Mouse (Mus musculus) gonadal fat pad, adult 2 months (tissue): ENCODE results near the gene Rab43. TPM values are rescaled to one million over a fixed set of nuclear protein-coding genes. Genes with fewer than 3 reads are reported as not detected.

Source experiments
- DNase-seq: peaks from one replicate; pipeline ENCODE4 v3.0.0-alpha.2; 2012; ENCODE audit warnings: low read depth
- polyA plus RNA-seq: library from polyadenylated mRNA; depleted of rRNA; stranded (reverse); fragments of >200 nt; gene quantifications from 2 replicates; pipeline ENCODE4 v1.2.3, GENCODE M21; 2012; rRNA removed

The Rab43 gene
- 46.8 and 50.8 TPM in 2 replicates for polyA plus RNA-seq

GRCm38 (mm10) chr6:87811675-87812338, at the start of gene Rab43:
TSS of gene Rab43 (minus strand) at chr6:87812164.
- no peak for DNase-seq

DNA sequence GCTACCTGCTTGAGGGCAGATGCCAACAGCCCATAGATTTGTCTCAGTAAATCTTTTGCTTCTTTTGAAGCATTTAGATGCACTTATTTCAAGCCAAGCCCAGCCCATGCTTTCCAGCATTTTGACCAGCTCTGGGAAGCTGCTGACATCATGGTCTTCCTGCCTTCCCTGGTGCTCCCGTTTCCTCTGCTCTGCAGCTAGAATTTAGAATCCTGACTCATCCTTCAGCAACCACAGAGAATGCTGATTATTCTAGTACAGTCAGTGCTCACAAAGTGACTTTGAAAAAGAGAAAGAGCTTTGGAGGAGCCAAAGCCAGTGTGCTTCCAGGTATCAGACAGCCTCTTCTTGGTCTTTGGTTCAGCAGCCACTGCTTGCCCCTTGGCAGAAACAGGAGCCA, 45.1 kb upstream of the Rab43 start:
- no peak for DNase-seq

DNA sequence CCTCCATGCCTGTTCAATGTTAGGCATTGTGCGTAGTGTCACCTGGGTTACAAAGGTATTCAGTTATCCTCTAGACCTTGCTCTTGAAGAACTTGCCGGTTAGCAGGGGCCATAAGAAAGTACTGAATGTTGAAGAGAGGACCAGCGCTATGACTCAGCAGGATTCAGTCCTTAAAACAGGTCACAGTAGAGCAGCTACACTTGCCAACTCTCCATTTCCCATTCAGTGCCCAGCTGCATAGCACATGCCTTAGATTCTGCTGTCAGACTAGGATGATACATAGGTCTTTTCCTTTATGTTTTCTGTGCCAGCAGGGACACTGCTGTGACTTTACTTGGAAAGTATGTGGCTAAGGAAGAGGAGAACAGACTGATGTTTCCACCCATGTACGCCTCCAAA, 41.5 kb upstream of the Rab43 start:
- DNase-seq, result no peak

DNA sequence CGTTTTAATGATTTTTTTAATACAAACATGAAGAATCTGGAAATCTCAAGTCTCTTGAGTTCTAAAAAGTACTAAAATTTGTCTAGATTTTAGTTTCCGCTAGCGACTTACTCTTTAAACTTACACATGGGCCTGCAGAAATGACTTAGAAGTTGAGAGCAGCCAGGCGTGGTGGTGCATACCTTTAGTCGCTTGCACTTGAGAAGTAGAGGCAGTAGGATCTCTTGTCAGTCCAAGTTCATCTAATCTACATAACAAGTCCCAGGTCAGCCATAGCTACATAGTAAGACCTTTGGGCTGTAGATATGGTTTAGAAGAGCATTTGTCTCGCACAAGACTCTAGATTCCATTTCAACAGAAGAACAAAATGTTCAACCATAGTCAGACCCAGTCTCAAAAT, 39.9 kb upstream of the Rab43 start:
- no peak for DNase-seq

GRCm38 (mm10) chr6:87850900-87851614, 39.1 kb upstream of the Rab43 start, which contains the start of gene Cnbp:
TSS of gene Cnbp (minus strand) at chr6:87851106.
- no peak for DNase-seq

GRCm38 (mm10) chr6:87850155-87850899, 38.4 kb upstream of the Rab43 start:
- no peak for DNase-seq

GRCm38 (mm10) chr6:87849780-87850154, 37.8 kb upstream of the Rab43 start:
- DNase-seq, result no peak

DNA sequence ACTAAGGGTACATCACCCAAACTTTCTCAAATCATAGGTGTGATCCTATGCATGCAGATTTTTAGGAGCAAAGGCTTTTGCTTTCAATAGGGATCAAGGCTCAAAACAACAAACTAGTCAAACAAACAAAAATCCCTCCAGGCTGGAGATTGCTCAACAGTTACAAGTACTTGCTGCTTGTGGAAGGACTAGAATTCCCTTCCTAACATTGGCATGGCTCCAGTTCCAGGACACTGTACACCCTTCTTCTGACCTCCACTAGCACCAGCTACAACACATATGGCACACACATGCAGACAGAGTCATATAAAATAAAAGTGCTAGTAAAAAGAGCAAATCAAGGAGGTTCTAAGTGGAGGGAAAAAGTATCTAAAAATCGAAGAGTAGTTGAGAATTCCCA, 34.8 kb upstream of the Rab43 start:
- no peak for DNase-seq

- DNase-seq, result no peak
Observed at GRCm38 (mm10) chr6:87845031-87845695, 33.2 kb upstream of the Rab43 start.

GRCm38 (mm10) chr6:87842254-87842653, 30.3 kb upstream of the Rab43 start:
- DNase-seq, result no peak

GRCm38 (mm10) chr6:87841635-87842034, 29.7 kb upstream of the Rab43 start:
- DNase-seq, result no peak

- no peak for DNase-seq
Observed at GRCm38 (mm10) chr6:87839797-87840341, 27.9 kb upstream of the Rab43 start.

GRCm38 (mm10) chr6:87838551-87839197, 26.7 kb upstream of the Rab43 start, which contains the start of gene Isy1:
TSS of gene Isy1 (minus strand) at chr6:87838798.
- DNase-seq, result peak; percentile 77

DNA sequence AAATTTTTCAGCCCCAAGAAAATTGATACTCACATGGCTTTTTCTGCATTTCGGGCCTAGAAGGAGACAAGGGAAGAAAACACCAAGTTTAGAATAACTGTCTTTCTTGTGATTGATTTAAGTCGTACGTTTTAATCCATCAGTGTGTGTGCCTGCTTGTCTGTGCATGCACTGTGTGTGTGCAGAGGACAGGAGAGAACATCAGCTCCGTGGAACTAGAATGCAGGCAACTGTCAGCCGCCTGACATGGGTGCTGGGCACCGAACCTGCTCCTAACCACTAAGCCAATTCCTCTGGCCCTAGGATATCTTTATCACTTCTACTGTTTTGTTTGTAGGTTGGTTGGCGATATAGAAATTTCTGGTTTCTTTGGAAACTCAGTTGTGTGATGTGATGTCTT, 23.7 kb upstream of the Rab43 start, which contains the start of gene Gm45140:
Gene Gm45140, minus strand, starts transcription at position 101 of the 400 bp plus-strand sequence.
- no peak for DNase-seq

GRCm38 (mm10) chr6:87820366-87820765, 8.4 kb upstream of the Rab43 start:
- no peak for DNase-seq

DNA sequence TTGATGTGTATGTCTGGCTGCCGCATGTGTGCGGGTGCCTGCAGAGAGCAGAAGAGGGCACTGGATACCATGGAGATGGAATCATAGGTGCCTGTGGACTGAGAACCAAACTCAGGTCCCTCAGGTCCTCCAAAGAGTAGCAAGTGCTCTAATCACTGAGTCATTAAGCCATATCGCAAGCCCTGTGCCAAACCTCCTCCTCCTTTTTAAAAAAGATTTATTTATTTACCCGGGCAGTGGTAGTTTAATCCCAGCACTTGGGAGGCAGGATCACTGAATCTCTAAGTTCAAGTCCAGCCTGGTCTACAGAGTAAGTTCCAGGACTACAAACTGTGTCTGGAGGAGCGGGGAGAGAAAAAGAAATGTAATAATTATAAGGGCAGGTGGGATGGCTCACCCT, 2.5 kb upstream of the Rab43 start:
- no peak for DNase-seq

- no peak for DNase-seq
Observed at GRCm38 (mm10) chr6:87812656-87813055, 692 bp upstream of the Rab43 start.

DNA sequence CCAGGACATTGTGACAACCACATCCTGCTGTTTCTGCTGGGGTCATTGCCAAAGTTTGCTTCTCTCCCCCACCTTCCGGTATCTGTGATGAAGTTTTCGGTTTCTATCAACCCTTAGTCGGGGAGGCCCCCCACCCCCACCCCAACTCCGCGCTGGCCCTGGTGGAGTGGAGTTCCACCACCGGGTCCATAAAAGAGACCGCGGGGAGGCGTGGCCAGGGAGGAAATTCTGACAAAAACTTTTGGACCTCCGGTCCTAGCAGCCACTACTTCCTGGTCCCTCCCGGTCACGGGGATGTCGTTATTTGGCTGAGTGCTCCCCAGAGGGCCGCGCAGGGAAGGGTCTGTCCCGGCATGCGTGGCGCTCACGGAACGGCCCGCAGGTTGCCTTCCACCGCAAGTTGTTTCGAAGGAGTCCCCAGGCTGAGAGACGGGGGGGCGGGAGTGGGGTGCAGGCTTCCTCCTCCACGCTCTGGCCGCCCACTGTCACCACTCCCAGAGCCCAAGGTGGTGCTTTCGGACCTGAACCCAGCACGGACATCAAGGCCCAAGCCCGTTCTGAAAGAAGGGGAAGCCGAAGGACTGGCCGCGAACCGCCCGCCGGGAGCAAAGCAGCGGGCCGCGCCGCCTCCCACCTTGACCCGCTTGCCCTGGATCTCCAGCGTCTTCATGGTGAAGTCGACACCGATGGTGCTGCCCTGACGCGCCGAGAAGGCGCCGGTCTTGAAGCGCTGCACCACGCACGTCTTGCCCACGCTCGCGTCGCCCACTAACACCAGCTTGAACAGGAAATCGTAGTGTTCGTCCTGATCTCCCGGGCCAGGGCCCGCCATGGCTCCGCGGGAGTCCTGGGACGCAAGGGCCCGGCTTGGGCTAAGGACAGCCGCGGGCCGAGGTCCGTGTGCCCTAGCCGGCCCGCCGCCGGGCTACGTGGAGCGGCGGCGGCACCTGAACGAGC, 973 bp downstream of the Rab43 start:
- no peak for DNase-seq

- DNase-seq, result no peak
Observed at GRCm38 (mm10) chr6:87810311-87810710, 1.7 kb downstream of the Rab43 start.

GRCm38 (mm10) chr6:87809651-87810161, 2.3 kb downstream of the Rab43 start:
- no peak for DNase-seq
